ENCODE assay signal across 10 mouse cellular contexts in genomic region chr11:95610391-95610902, GRCm38 (mm10). TPM values are rescaled to one million over a fixed set of nuclear protein-coding genes. Genes with fewer than 3 reads are reported as not detected.
DNase-seq lines count a peak whose midpoint lies in the region; ATAC-seq and TF ChIP-seq lines count a peak whose summit lies in the region.
"Had no signal": no experiment of that assay in that cellular context is flagged by ENCODE, and none has a peak within 500 bp of the region (broad histone marks: within the 10 kb centered on the region; RNA-seq: fewer than 3 reads in every experiment).

No protein-coding gene starts in this region.

- TF ChIP-seq POLR2A in myocyte (IDR thresholded peaks at IDR 0.05; ENCODE audit: insufficient read length, low read depth): no peak

- H3K4me1 ChIP-seq in kidney, embryonic 14.5 days (ENCODE audit: control insufficient read depth, insufficient read depth, low read length): peaks cover 27% of the 10 kb centered on the region
- peaks cover 6% of the 10 kb centered on the region for H3K4me1 ChIP-seq in embryonic facial prominence, embryonic 11.5 days (ENCODE audit: control insufficient read depth, insufficient read depth, low read length)
- peaks cover 17% of the 10 kb centered on the region for H3K4me1 ChIP-seq in hindbrain, embryonic 16.5 days (ENCODE audit: control insufficient read depth, insufficient read depth, low read depth, low read length)

- H3K79me2 ChIP-seq in myocyte (ENCODE audit: control insufficient read depth, insufficient read depth): no peaks in the 10 kb centered on the region

- no peak overlapping the region for H3ac ChIP-seq in myocyte (ENCODE audit: control insufficient read depth, insufficient read length)

- no peaks in the 10 kb centered on the region for H3K9me3 ChIP-seq in kidney, embryonic 14.5 days (ENCODE audit: control insufficient read depth, low read length)
- no peaks in the 10 kb centered on the region for H3K9me3 ChIP-seq in embryonic facial prominence, embryonic 11.5 days (replicated peaks; ENCODE audit: control insufficient read depth, low read length)
- H3K9me3 ChIP-seq in hindbrain, embryonic 16.5 days (ENCODE audit: control insufficient read depth, low read length): no peaks in the 10 kb centered on the region

- H3K9ac ChIP-seq in kidney, embryonic 14.5 days (ENCODE audit: low read depth, low read length): no peak overlapping the region
- H3K9ac ChIP-seq in embryonic facial prominence, embryonic 11.5 days (replicated peaks; ENCODE audit: low read length): peak overlapping the region; percentile 23; the same call in 1 of the 2 replicates
- H3K9ac ChIP-seq in hindbrain, embryonic 16.5 days (ENCODE audit: low read depth, low read length): peak overlapping the region; percentile 38; the same call in 1 of the 2 replicates

- H3K4me3 ChIP-seq in kidney, embryonic 14.5 days (ENCODE audit: low read length): peak overlapping the region; percentile 20
- no peak overlapping the region for H3K4me3 ChIP-seq in embryonic facial prominence, embryonic 11.5 days (ENCODE audit: low read depth, low read length)
- no peak overlapping the region; the same call in none of the 2 replicates for H3K4me3 ChIP-seq in hindbrain, embryonic 16.5 days (ENCODE audit: low read length)
- no peak overlapping the region for H3K4me3 ChIP-seq in myocyte

- no peak for ATAC-seq in kidney, embryonic 14.5 days (ENCODE audit: low FRiP score, low TSS enrichment)
- no peak for ATAC-seq in embryonic facial prominence, embryonic 11.5 days (replicated peaks; ENCODE audit: insufficient number of reproducible peaks, low FRiP score, low TSS enrichment, low read depth)
- ATAC-seq in hindbrain, embryonic 16.5 days: no peak

- no peaks in the 10 kb centered on the region for H3K27me3 ChIP-seq in kidney, embryonic 14.5 days (ENCODE audit: control insufficient read depth, insufficient read depth, low read length)
- H3K27me3 ChIP-seq in embryonic facial prominence, embryonic 11.5 days (ENCODE audit: control insufficient read depth, insufficient read depth, low read length): peaks cover 2% of the 10 kb centered on the region; the same call in 1 of the 2 replicates
- no peaks in the 10 kb centered on the region; the same call in 1 of the 2 replicates for H3K27me3 ChIP-seq in hindbrain, embryonic 16.5 days (replicated peaks; ENCODE audit: control insufficient read depth, insufficient read depth, low read length)
- peaks cover 28% of the 10 kb centered on the region for H3K27me3 ChIP-seq in myocyte (ENCODE audit: control insufficient read depth, insufficient read depth, insufficient read length)

- DNase-seq in kidney, postnatal 36 days: no peak
- no peak for DNase-seq in embryonic facial prominence, embryonic 11.5 days (ENCODE audit: low spot score)
- DNase-seq in cerebellum, adult 8-10 months: no peak
- DNase-seq in embryo, embryonic 10 days (ENCODE audit: low spot score): no peak
- no peak for DNase-seq in thymus, postnatal 25 days
- DNase-seq: left cerebral cortex, postnatal 4 days; right cerebral cortex, postnatal 4 days had no signal

- H3K36me3 ChIP-seq in kidney, embryonic 14.5 days (ENCODE audit: control insufficient read depth, insufficient read depth, low read length): no peaks in the 10 kb centered on the region
- H3K36me3 ChIP-seq in embryonic facial prominence, embryonic 11.5 days (replicated peaks; ENCODE audit: control insufficient read depth, insufficient read depth, low read depth, low read length): no peaks in the 10 kb centered on the region
- no peaks in the 10 kb centered on the region for H3K36me3 ChIP-seq in hindbrain, embryonic 16.5 days (ENCODE audit: control insufficient read depth, insufficient read depth, low read length)
- no peaks in the 10 kb centered on the region for H3K36me3 ChIP-seq in myocyte (ENCODE audit: control insufficient read depth, insufficient read depth)

- H3K27ac ChIP-seq in kidney, embryonic 14.5 days (ENCODE audit: low read depth, low read length): no peak overlapping the region; the same call in 1 of the 2 replicates
- no peak overlapping the region for H3K27ac ChIP-seq in embryonic facial prominence, embryonic 11.5 days (replicated peaks; ENCODE audit: low read depth, low read length)
- peak overlapping the region; percentile 34 for H3K27ac ChIP-seq in hindbrain, embryonic 16.5 days (ENCODE audit: low read depth, low read length)

- 18% methylated on average over 15 of the region's 15 CpGs for WGBS in kidney, embryonic 14.5 days
- 18% methylated on average over 15 of the region's 15 CpGs for WGBS in embryonic facial prominence, embryonic 11.5 days
- 17% methylated on average over 15 of the region's 15 CpGs for WGBS in hindbrain, embryonic 16.5 days

- peak overlapping the region; percentile 41 for H3K4me2 ChIP-seq in kidney, embryonic 14.5 days (replicated peaks; ENCODE audit: low read depth, low read length)
- H3K4me2 ChIP-seq in embryonic facial prominence, embryonic 11.5 days (ENCODE audit: low read depth, low read length): peak overlapping the region; percentile 0
- peak overlapping the region; percentile 52 for H3K4me2 ChIP-seq in hindbrain, embryonic 16.5 days (ENCODE audit: low read length)
- H3K4me2 ChIP-seq in myocyte (ENCODE audit: low read depth): peak overlapping the region; percentile 34

TF ChIP-seq in myocyte, 11 proteins besides CTCF, POLR2A, EP300 and RAD21:
- TF ChIP-seq CEBPB (IDR thresholded peaks at IDR 0.05; ENCODE audit: insufficient read depth, poor library complexity, severe bottlenecking) (no peak), TCF12 (IDR thresholded peaks at IDR 0.05; ENCODE audit: insufficient read depth, poor library complexity, severe bottlenecking) (no peak), TCF3 (IDR thresholded peaks at IDR 0.05; ENCODE audit: insufficient read length, low read depth) (no peak), MYOD1 (IDR thresholded peaks at IDR 0.05; ENCODE audit: control insufficient read depth in 1 of 3, insufficient read length in 2 of 3, low read depth in 2 of 3) (no peak), POLR2AphosphoS2 (IDR thresholded peaks at IDR 0.05; ENCODE audit: insufficient read length, low read depth) (no peak), REST (IDR thresholded peaks at IDR 0.05; ENCODE audit: insufficient read depth, insufficient read length) (no peak)

RNA-seq across cellular contexts. Expression of gene Ngfr, which starts 22.9 kb away (rescaled TPM):
- 16.8 and 23.4 TPM in 2 replicates for polyA plus RNA-seq in kidney, embryonic 14.5 days (2014; fragmentation: Nextera tagmentation; extraction: Ambion mirVana)
- 13.7 and 13.9 TPM in 2 replicates for polyA plus RNA-seq in embryonic facial prominence, embryonic 11.5 days (2014; fragmentation: Nextera tagmentation; extraction: Ambion mirVana)
- polyA plus RNA-seq in hindbrain, embryonic 16.5 days (2015; fragmentation: Nextera tagmentation; extraction: Ambion mirVana): 41.7 and 59.8 TPM in 2 replicates
- polyA plus RNA-seq in myocyte (2012; fragmentation: generic; extraction: Trizol): 0.01 TPM

RNA-seq across cellular contexts. Expression of gene Phb, which starts 56.3 kb away (rescaled TPM):
- polyA plus RNA-seq in kidney, embryonic 14.5 days (2014; fragmentation: Nextera tagmentation; extraction: Ambion mirVana): 261 and 268 TPM in 2 replicates
- polyA plus RNA-seq in embryonic facial prominence, embryonic 11.5 days (2014; fragmentation: Nextera tagmentation; extraction: Ambion mirVana): 244 and 253 TPM in 2 replicates
- 189 and 198 TPM in 2 replicates for polyA plus RNA-seq in hindbrain, embryonic 16.5 days (2015; fragmentation: Nextera tagmentation; extraction: Ambion mirVana)
- 343 TPM for polyA plus RNA-seq in myocyte (2012; fragmentation: generic; extraction: Trizol)

Comparison
In these comparisons a context has a peak if more than half of its experiments do, and no peak if none do; other contexts are left out.
1. H3K4me2 ChIP-seq: peak in every context shown above with its lines; median percentile 52 in hindbrain, embryonic 16.5 days; 41 in kidney, embryonic 14.5 days; 34 in myocyte; 0 in embryonic facial prominence, embryonic 11.5 days.
2. RNA of gene Ngfr, which starts 22.9 kb away (polyA plus RNA-seq): 41.7 to 59.8 TPM in hindbrain, embryonic 16.5 days, 16.8 to 23.4 TPM in kidney, embryonic 14.5 days and 13.7 to 13.9 TPM in embryonic facial prominence, embryonic 11.5 days; 0.01 TPM in myocyte (single experiment); every median in the first group is over 10 times any median in the second.